Mouse (Mus musculus) hindlimb bud, embryonic 11.5 days (tissue): Measurements from ENCODE around the gene AI854703.

Experiments used
- DNase-seq: peaks from one replicate; pipeline ENCODE4 v3.0.0-alpha.2; 2012; ENCODE audit warnings: low read depth, low spot score; ENCODE audit errors: extremely low spot score

Gene AI854703

DNA sequence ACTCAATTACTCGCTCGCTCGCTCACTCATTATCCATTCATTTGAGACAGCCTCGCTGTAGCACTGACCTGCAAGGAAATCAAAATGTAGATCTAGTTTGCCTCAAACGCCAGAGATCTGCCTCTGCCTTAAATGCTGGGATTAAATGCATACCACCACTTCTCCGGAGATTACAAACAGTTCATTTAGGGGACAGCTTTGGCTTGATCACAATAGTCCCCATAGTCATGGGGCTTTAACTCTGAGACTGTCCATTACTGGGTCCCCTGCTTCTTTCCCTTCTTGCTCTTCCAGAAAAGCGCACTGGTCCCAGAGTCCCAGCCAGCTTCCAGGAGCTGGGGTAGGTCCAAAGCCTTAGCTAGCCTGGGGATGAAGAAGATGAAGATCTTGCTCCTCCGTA is at the start of gene AI854703:
Gene AI854703, plus strand, starts transcription at position 301 of the 400 bp plus-strand sequence.
- no peak for DNase-seq

DNA sequence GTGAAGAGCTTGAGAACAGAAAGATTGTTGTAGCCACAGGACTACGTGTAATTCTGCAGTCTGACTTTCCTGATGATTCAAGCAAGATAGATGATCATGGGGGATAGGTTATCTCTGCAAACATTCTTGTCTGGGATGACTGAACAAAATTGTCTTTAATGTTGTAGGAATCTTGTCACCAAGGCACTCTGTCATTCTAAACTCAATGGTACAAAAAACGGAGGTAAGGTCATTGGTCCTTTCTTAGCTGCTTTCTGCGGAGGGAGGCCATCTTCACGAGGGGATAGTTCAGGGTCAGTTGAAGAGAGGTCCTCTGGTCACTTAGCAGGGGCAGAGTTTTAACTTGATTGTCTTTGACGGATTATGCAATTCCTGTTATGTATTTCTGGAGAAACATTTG is 47.8 kb upstream of the AI854703 start:
- no peak for DNase-seq

- DNase-seq = no peak
Observed at GRCm38 (mm10) chr6:48579215-48579648, 47.3 kb upstream of the AI854703 start.

- DNase-seq = no peak
Observed at GRCm38 (mm10) chr6:48581257-48581656, 45.3 kb upstream of the AI854703 start.

DNA sequence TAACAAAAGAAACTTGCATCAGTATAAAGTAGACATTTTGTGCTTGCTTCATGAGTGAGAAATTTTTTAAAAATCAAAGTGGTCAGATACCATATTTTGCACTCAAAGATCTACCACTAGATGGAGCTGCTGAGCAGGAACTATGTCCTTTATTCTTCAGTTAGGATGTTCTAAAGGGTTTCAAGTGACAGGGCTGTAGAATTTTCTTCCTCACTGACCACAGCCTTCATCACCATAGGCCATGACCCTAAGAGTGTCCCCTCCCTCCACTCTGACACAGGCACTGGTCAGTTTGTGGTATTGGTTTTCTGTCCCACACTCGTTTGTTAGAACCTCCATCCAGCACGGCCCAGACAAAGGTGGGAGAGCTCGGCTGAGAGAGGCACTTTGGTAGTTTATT is 44.5 kb upstream of the AI854703 start:
- DNase-seq = no peak

DNA sequence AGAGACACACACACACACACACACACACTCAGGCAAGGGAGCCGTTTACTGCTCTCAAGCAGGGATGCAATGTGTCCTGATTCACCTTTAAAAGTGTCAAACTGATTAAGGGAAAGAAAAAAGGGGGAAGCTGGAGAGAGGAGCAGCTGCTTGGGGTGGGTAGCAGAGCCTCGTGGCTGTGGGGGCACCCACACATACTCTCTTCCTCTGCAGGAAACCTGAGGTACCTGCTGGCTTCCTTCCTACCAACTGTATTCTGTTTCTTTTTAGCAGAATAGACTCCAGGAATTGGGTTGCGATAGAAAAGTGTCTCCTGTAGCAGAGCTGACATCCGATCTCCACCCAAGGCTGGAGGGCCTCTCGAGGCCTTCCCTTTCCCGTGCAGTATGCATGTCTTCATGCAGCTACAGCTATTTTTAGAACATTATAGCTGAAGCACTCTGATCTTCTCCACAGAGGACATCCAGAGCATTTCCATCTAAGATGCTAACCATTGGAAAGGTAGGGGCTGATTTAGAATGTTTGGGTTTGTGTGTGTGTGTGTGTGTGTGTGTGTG is 37.3 kb upstream of the AI854703 start, which contains the start of gene Gm45021:
Gene Gm45021, plus strand, starts transcription at position 417 of the 557 bp plus-strand sequence.
- no peak for DNase-seq

GRCm38 (mm10) chr6:48591221-48591845 is 35.2 kb upstream of the AI854703 start:
- DNase-seq = no peak

GRCm38 (mm10) chr6:48591871-48592270 is 34.7 kb upstream of the AI854703 start:
- no peak for DNase-seq

- DNase-seq = no peak
Observed at GRCm38 (mm10) chr6:48593158-48594042, 33.2 kb upstream of the AI854703 start, which contains the start of the genes Repin1 and Gm44965. Repin1 (plus strand) TSS chr6:48593883. Gm44965 (plus strand) TSS chr6:48593941.

GRCm38 (mm10) chr6:48594043-48594738 is 32.4 kb upstream of the AI854703 start:
- no peak for DNase-seq

GRCm38 (mm10) chr6:48595278-48595677 is 31.3 kb upstream of the AI854703 start:
- DNase-seq = no peak

GRCm38 (mm10) chr6:48596545-48597232 is 29.9 kb upstream of the AI854703 start:
- DNase-seq = no peak

DNA sequence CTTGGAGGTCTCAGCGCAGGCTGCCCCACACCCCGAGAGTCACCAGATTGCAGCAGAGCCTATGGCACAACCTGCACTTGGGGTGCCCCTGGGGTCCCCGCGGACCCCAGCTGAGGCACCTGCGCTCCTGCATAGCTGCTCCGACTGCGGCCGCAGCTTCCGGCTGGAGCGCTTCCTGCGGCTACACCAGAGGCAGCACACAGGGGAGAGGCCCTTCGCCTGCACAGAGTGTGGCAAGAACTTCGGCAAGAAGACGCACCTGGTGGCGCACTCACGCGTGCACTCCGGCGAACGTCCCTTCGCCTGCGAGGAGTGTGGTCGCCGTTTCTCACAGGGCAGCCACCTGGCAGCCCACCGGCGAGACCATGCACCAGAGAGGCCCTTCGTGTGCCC is 29.3 kb upstream of the AI854703 start:
- DNase-seq = no peak

DNA sequence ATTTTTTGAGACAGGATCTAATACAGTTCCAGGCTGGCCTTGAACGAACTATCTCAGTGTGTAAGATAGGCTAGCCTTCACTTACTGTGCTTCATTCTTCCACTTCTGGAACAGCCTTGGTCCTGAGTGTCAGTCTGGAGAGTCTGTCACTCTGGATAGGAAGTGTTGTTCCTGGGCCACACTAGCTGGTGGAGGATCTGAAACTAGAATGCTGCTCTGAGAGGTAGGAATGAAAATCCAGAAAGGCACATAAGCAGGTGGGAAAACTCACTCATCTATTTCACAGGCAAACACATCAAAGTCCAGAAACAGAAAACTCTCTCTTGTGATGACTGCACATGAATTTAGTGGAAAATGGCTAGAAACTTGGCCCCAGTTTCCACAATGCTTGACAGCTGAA is 26.0 kb upstream of the AI854703 start:
- DNase-seq = no peak

DNA sequence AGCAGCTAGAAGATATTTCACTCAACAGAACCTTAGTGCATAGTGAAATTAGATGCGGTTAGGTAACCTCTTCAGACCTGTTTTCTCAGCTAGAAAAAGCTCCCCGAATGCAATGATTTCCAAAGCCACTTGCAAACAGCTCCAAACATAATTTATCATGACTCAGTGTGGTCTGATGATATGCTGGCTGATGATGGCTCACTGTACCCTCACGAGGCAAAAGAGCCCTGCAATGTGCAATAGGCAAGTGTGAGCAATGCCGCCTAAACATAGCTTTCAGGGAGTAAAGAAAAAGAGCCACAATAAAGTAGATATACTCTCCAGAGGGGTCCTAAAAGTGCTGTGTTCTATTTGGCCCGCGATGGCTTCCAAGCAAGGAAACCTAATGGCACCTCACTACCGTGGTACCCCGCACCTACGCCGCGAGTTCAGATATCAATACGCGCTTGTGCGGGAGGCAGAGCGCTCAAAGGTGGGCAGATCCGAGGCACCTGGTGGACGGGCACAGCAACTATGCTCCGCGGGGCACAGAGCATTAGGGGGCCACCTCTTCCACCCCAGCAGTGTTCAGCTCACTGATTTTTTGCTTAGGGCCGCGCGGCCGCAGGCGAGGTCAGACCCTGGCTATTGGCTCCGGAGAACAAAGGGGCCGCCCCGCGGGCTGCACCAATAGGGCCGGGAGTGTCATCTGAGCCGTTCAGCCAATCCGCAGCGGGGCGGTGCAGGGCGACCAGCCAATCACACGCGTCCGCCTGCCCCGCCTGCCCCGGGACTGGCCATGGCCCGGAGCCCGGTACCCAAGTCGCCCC is 25.1 kb upstream of the AI854703 start, which contains the start of gene Zfp775:
Gene Zfp775, plus strand, starts transcription at position 793 of the 809 bp plus-strand sequence.
- peak; percentile 68 for DNase-seq

DNA sequence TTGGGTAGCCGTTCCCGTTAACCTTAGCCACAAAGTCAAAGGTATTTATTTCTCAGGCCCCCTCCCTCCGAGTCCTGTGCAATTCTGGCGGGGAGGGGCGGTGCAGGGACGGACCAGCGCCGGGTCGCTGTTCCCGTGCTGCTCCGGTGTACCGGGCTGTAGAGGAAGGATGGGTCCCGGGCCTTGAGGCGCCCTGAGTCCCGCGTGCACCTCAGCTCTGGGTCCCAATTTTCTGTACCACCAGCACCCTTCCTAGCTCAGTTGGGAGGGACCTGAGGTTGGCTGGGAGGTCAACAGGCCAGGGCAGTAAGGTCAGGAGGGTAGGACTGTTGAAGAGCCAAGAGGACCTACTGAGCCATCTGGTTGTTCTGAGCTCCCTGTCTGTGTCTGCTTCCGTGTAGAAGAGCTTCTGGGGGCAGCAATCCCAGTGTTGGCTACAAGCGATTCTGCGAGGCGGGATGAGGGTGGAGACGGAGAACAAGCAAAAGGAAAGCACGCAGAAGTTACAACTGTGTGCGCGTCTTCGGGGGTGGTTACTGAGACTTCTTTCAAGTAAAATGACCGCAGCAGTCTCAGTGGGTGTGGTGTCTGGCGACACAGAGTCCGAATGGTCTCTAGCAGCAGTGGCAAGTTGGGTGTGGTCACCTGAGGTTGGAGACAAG is 24.4 kb upstream of the AI854703 start:
- DNase-seq = no peak

GRCm38 (mm10) chr6:48608124-48608523 is 18.4 kb upstream of the AI854703 start:
- no peak for DNase-seq

DNA sequence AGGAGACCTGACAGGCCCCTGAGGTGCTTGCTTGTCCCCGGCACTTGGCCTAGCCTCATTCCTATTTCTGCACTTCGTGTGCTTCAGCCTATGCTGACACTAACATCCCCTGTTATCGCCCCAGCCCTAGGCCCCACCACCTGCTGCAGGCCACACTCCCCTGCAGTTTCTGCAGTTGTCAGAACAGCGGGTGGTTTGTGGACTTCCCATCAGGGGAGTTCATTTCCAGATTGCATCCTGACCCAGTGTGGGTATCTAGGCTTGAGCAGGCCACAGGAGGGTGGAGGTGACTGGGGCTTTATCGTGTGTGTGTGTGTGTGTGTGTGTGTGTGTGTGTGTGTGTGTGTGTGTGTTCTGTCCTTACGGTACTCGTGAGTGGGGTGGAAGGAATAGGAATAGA is 17.1 kb upstream of the AI854703 start:
- DNase-seq = no peak

GRCm38 (mm10) chr6:48610657-48611056 is 15.9 kb upstream of the AI854703 start:
- no peak for DNase-seq
